Mouse (Mus musculus) limb, embryonic 13.5 days (tissue): ENCODE measurements around the gene Stim1. TPM values are rescaled to one million over a fixed set of nuclear protein-coding genes. Genes with fewer than 3 reads are reported as not detected.

Source experiments
- ATAC-seq: fragments of 200-750 bp; cut with Nextera tagmentation; 2 replicates; pipeline ENCODE4 v1.8.0; 2017; ENCODE audit warnings: low read depth, moderate number of reproducible peaks, moderate TSS enrichment; ENCODE audit not compliant: low FRiP score
- H3K27ac ChIP-seq: fragments of 300-500 bp; sonication (generic); 2 replicates; pipeline ENCODE4 v1.5.1; 2015; ENCODE audit warnings: inconsistent platforms, mild to moderate bottlenecking, moderate library complexity
- H3K27me3 ChIP-seq: fragments of 300-500 bp; sonication (generic); 2 replicates; pipeline ENCODE4 v1.6.1; 2015; ENCODE audit warnings: mild to moderate bottlenecking, inconsistent platforms
- H3K36me3 ChIP-seq: fragments of 300-500 bp; sonication (generic); 2 replicates; pipeline ENCODE4 v1.6.1; 2015; ENCODE audit warnings: inconsistent platforms, mild to moderate bottlenecking, moderate library complexity
- H3K4me1 ChIP-seq: fragments of 300-500 bp; sonication (generic); 2 replicates; pipeline ENCODE4 v1.6.1; 2015; ENCODE audit warnings: inconsistent platforms
- H3K4me2 ChIP-seq: fragments of 300-500 bp; sonication (generic); replicated peaks from 2 replicates; pipeline ENCODE4 v1.6.1; 2015; ENCODE audit warnings: inconsistent platforms, mild to moderate bottlenecking, moderate library complexity
- H3K4me3 ChIP-seq: fragments of 300-500 bp; sonication (generic); 2 replicates; pipeline ENCODE4 v1.5.1; 2015; ENCODE audit warnings: moderate library complexity, mild to moderate bottlenecking, inconsistent platforms
- H3K9ac ChIP-seq: fragments of 300-500 bp; sonication (generic); 2 replicates; pipeline ENCODE4 v1.6.1; 2015; ENCODE audit warnings: mild to moderate bottlenecking, inconsistent platforms
- H3K9me3 ChIP-seq: fragments of 300-500 bp; sonication (generic); 2 replicates; pipeline ENCODE4 v1.6.1; 2016; ENCODE audit warnings: inconsistent platforms
- WGBS: fragments of 180-500 bp; shearing (Covaris S2); methylation state at CpG from one replicate; pipeline ENCODE4 v1.1.7; 2015; 5-methylcytosine and 5-hydroxymethylcytosine counted together
- polyA plus RNA-seq: library from polyadenylated mRNA; unstranded; fragments of >200 nt; fragmentation: Nextera tagmentation; extraction: Ambion mirVana; gene quantifications from 2 replicates; pipeline ENCODE4 v1.2.1, GENCODE M21; 2015

The Stim1 gene
- polyA plus RNA-seq, 1 experiment from 2014 or later, result 23.7 TPM

DNA sequence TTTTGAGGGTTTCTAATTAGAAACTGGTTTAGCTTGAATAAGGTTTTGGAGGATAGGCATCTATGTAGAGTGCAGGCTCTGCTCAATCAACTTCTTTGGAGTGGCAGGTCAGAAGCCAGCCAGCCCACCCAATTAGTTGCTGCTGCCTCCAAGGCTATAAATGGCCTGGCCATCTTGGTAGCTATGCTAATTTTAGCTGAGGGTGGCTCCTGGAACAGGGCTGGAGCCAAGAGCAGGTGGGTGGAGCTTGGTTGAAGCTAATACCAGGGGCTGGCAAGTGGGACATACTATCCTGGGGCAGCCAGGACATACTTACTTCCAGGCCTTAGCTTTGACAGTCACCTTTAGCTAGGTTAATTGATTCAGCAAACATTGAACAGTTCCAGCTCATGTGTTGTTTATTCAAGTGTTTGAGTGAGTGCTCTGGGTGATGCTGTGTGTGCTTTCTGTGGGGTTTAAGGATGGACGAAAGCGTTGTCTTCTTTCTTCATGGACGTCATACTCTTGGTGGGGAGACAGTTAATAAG lies 4.9 kb downstream of the Stim1 start:
- Histone ChIP-seq H3K27me3 (no peaks in the 10 kb centered on the region), H3K4me3 (no peak overlapping the region), H3K4me2 (no peak overlapping the region), H3K4me1 (peaks cover 11% of the 10 kb centered on the region), H3K9me3 (no peaks in the 10 kb centered on the region), H3K36me3 (no peaks in the 10 kb centered on the region), H3K27ac (no peak overlapping the region), H3K9ac (no peak overlapping the region)
- no peak for ATAC-seq
- WGBS, result 90% methylated on average over 3 of the region's 3 CpGs

GRCm38 (mm10) chr7:102281403-102281802 lies 13.8 kb downstream of the Stim1 start:
- no peak overlapping the region for H3K27ac ChIP-seq
- no peak overlapping the region for H3K9ac ChIP-seq
- H3K4me3 ChIP-seq, result no peak overlapping the region
- no peaks in the 10 kb centered on the region for H3K4me1 ChIP-seq
- no peaks in the 10 kb centered on the region for H3K27me3 ChIP-seq
- H3K9me3 ChIP-seq, result no peaks in the 10 kb centered on the region
- ATAC-seq, result no peak
- no peaks in the 10 kb centered on the region for H3K36me3 ChIP-seq
- WGBS, result 89% methylated on average over 1 of the region's 1 CpGs
- H3K4me2 ChIP-seq, result no peak overlapping the region

DNA sequence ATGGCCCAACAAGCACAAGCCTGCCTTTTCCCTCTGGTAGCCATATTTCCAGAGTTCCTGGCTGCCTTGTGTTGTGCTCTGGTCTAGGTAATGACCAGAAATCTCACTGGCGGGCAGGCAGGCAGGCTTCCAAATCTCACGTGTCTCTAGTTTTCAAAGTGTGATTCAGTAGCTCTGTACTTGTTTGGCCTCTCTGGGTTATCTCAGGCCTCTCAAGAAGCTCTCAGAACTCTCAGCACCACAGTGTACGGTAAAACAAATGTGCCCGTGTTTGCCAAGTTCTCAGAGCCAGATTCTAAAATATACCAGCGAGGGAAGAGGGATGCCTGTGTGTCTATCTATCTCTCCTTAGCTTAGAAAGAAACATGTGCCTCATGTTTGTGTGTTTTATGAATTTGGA lies 14.7 kb downstream of the Stim1 start:
- Histone ChIP-seq H3K27me3 (no peaks in the 10 kb centered on the region), H3K36me3 (no peaks in the 10 kb centered on the region), H3K4me2 (no peak overlapping the region), H3K4me1 (no peaks in the 10 kb centered on the region), H3K9me3 (no peaks in the 10 kb centered on the region), H3K9ac (no peak overlapping the region), H3K4me3 (no peak overlapping the region), H3K27ac (no peak overlapping the region)
- ATAC-seq, result no peak
- WGBS, result 81% methylated on average over 5 of the region's 5 CpGs

DNA sequence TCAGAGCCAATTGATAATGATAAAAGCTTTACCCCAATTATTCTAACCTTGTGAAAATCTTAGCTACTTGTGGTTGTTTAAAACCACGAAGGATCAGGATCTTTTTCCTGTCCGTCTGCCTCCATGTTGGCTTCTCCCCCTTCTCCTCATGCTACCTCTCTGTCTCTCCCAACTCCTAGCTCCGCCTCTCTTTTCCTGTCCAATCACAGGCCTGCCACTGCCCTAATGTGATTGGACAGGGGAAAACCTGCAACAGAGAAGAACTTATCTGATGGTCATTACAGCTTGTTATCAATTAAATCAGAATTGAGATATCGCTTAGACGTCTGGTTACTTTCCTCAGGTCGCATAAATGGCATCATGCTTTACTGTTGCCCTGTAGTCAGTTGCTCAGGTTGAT lies 21.9 kb downstream of the Stim1 start:
- WGBS, result 78% methylated on average over 6 of the region's 6 CpGs
- no peak overlapping the region for H3K27ac ChIP-seq
- ATAC-seq, result no peak
- H3K9me3 ChIP-seq, result no peaks in the 10 kb centered on the region
- no peak overlapping the region for H3K4me3 ChIP-seq
- H3K4me2 ChIP-seq, result no peak overlapping the region
- H3K9ac ChIP-seq, result no peak overlapping the region
- no peaks in the 10 kb centered on the region for H3K27me3 ChIP-seq
- H3K36me3 ChIP-seq, result no peaks in the 10 kb centered on the region
- peaks cover 14% of the 10 kb centered on the region for H3K4me1 ChIP-seq

DNA sequence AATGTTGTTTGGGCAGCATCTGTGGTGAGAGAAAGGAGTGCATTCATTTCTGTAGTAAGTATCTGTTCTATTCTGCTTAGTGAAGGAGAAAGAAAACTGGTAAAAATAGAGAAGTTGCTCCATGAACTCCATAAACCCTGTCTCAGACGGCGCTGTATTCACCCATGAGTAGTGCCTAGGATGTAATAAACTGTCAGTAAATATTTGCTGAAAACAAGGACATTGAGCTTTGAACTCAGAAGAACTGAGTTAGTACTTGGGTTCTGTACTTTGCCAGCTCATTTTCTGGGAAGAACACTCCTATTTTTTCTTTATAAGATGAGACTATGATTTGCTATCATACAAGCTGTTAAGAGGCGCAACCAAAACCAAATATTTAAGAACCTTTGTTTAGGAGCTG lies 24.6 kb downstream of the Stim1 start:
- no peak overlapping the region for H3K4me2 ChIP-seq
- 83% methylated on average over 3 of the region's 3 CpGs for WGBS
- no peak for ATAC-seq
- no peak overlapping the region for H3K4me3 ChIP-seq
- no peaks in the 10 kb centered on the region for H3K9me3 ChIP-seq
- no peaks in the 10 kb centered on the region for H3K27me3 ChIP-seq
- no peak overlapping the region for H3K27ac ChIP-seq
- H3K36me3 ChIP-seq, result no peaks in the 10 kb centered on the region
- no peak overlapping the region for H3K9ac ChIP-seq
- peaks cover 14% of the 10 kb centered on the region for H3K4me1 ChIP-seq

- H3K4me3 ChIP-seq, result no peak overlapping the region
- no peaks in the 10 kb centered on the region for H3K36me3 ChIP-seq
- no peaks in the 10 kb centered on the region for H3K9me3 ChIP-seq
- H3K4me1 ChIP-seq, result peaks cover 13% of the 10 kb centered on the region
- no peak overlapping the region for H3K9ac ChIP-seq
- H3K27me3 ChIP-seq, result no peaks in the 10 kb centered on the region
- ATAC-seq, result no peak
- 5% methylated on average over 2 of the region's 2 CpGs for WGBS
- H3K27ac ChIP-seq, result no peak overlapping the region
- no peak overlapping the region for H3K4me2 ChIP-seq
These were observed 25.6 kb downstream of the Stim1 start for GRCm38 (mm10) chr7:102293234-102293633.

- no peak overlapping the region for H3K27ac ChIP-seq
- H3K4me1 ChIP-seq, result no peaks in the 10 kb centered on the region
- no peaks in the 10 kb centered on the region for H3K9me3 ChIP-seq
- H3K9ac ChIP-seq, result no peak overlapping the region
- no peaks in the 10 kb centered on the region for H3K36me3 ChIP-seq
- no peak overlapping the region for H3K4me2 ChIP-seq
- H3K4me3 ChIP-seq, result no peak overlapping the region
- ATAC-seq, result no peak
- no peaks in the 10 kb centered on the region for H3K27me3 ChIP-seq
- 63% methylated on average over 1 of the region's 1 CpGs for WGBS
These were observed 33.2 kb downstream of the Stim1 start for GRCm38 (mm10) chr7:102300761-102301160.

- H3K9ac ChIP-seq, result no peak overlapping the region
- H3K9me3 ChIP-seq, result no peaks in the 10 kb centered on the region
- H3K27ac ChIP-seq, result no peak overlapping the region
- H3K27me3 ChIP-seq, result no peaks in the 10 kb centered on the region
- H3K4me3 ChIP-seq, result no peak overlapping the region
- no peaks in the 10 kb centered on the region for H3K4me1 ChIP-seq
- no peak overlapping the region for H3K4me2 ChIP-seq
- 90% methylated on average over 4 of the region's 4 CpGs for WGBS
- H3K36me3 ChIP-seq, result no peaks in the 10 kb centered on the region
- no peak for ATAC-seq
These were observed 34.9 kb downstream of the Stim1 start for GRCm38 (mm10) chr7:102302471-102302870.

DNA sequence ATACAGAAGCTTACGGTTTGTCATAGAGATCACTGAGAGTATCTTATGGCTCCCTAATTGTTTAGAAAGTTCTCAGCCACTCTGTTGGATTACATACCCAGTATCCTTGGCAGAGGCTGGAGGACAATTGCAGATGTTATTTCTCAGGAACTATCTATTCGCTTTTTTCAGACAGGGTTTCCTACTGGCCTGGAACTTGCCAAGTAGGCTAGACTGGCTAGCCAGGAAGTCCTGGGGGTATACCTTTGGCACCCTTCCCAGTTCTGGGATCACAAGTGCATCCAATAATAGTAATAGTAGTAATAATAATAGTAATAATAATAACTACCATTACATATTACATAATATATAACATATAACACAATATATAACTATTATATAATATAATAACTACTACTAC lies 38.0 kb downstream of the Stim1 start:
- H3K27ac ChIP-seq, result no peak overlapping the region
- no peak overlapping the region for H3K4me2 ChIP-seq
- H3K4me3 ChIP-seq, result no peak overlapping the region
- no peak for ATAC-seq
- H3K9ac ChIP-seq, result no peak overlapping the region
- H3K27me3 ChIP-seq, result no peaks in the 10 kb centered on the region
- H3K9me3 ChIP-seq, result no peaks in the 10 kb centered on the region
- WGBS, result 92% methylated on average over 2 of the region's 2 CpGs
- H3K36me3 ChIP-seq, result no peaks in the 10 kb centered on the region
- H3K4me1 ChIP-seq, result no peaks in the 10 kb centered on the region

DNA sequence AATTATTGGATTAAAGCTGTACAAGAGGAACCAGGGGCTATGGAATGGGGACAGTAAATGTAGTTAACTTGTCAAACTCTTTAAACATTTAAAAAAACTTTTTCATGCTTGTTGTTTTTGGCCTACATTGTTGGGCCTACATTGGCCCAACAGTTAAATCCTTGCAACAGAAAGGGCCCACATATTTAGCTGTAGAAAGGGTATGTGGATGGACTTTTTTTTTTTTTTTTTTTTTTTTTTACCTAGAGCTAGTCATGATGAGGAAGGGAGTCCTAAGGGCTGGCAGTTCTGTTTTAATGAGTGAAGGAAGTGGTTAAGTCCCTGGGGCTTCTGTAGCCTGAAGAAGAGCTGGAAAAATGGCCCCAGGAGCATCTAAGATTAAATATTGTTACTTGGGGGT lies 42.7 kb downstream of the Stim1 start:
- no peak for ATAC-seq

GRCm38 (mm10) chr7:102310821-102311220 lies 43.2 kb downstream of the Stim1 start:
- H3K4me3 ChIP-seq, result no peak overlapping the region

More for the DNA sequence above, 42.7 kb downstream of the Stim1 start:
- no peaks in the 10 kb centered on the region for H3K4me1 ChIP-seq
- H3K27ac ChIP-seq, result no peak overlapping the region
- H3K4me2 ChIP-seq, result no peak overlapping the region
- H3K27me3 ChIP-seq, result no peaks in the 10 kb centered on the region
- no peaks in the 10 kb centered on the region for H3K36me3 ChIP-seq
- H3K9ac ChIP-seq, result no peak overlapping the region
- H3K9me3 ChIP-seq, result no peaks in the 10 kb centered on the region
- H3K4me3 ChIP-seq, result no peak overlapping the region

GRCm38 (mm10) chr7:102312840-102313534 lies 45.4 kb downstream of the Stim1 start:
- ATAC-seq, result no peak
- no peak overlapping the region for H3K27ac ChIP-seq
- H3K4me3 ChIP-seq, result no peak overlapping the region
- H3K4me1 ChIP-seq, result peaks cover 9% of the 10 kb centered on the region
- no peak overlapping the region for H3K9ac ChIP-seq
- no peaks in the 10 kb centered on the region for H3K9me3 ChIP-seq
- H3K36me3 ChIP-seq, result no peaks in the 10 kb centered on the region
- no peak overlapping the region for H3K4me2 ChIP-seq
- WGBS, result 83% methylated on average over 4 of the region's 4 CpGs
- H3K27me3 ChIP-seq, result no peaks in the 10 kb centered on the region

More at GRCm38 (mm10) chr7:102310821-102311220, 43.2 kb downstream of the Stim1 start:
- H3K4me1 ChIP-seq, result 0 out of 2 replicates have a peak, but pooled peaks cover 4% of the 10 kb centered on the region
- no peak overlapping the region for H3K4me2 ChIP-seq
- H3K27me3 ChIP-seq, result no peaks in the 10 kb centered on the region
- 74% methylated on average over 5 of the region's 5 CpGs for WGBS
- no peaks in the 10 kb centered on the region for H3K36me3 ChIP-seq
- H3K9me3 ChIP-seq, result no peaks in the 10 kb centered on the region
- ATAC-seq, result no peak
- no peak overlapping the region for H3K9ac ChIP-seq
- H3K27ac ChIP-seq, result no peak overlapping the region

GRCm38 (mm10) chr7:102313535-102313863 lies 45.9 kb downstream of the Stim1 start:
- no peaks in the 10 kb centered on the region for H3K36me3 ChIP-seq
- no peak for ATAC-seq
- no peaks in the 10 kb centered on the region for H3K9me3 ChIP-seq
- no peaks in the 10 kb centered on the region for H3K27me3 ChIP-seq
- H3K9ac ChIP-seq, result no peak overlapping the region
- no peak overlapping the region for H3K4me2 ChIP-seq
- 78% methylated on average over 2 of the region's 2 CpGs for WGBS
- no peak overlapping the region for H3K27ac ChIP-seq
- no peak overlapping the region for H3K4me3 ChIP-seq
- peaks cover 9% of the 10 kb centered on the region for H3K4me1 ChIP-seq
